In the genomic region with DNA sequence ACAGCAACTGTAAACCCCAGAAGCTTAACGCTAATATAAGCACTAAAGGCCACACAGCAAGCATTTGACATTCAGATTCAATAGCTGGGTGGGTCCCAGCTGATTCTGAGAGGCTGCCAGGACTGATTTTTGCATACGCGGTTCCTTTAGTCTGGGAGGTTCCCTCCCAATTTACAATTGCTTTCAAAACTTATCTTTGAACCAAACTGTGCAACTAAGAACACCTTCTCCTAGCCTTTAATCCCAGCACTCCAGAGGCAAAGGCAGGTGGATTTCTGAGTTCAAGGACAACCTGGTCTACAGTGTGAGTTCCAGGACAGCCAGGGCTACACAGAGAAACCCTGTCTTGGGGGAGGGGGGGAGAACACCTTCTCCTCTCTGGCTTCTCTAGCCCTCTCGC, we compare ENCODE assay signal across 31 mouse cellular contexts. TPM values are rescaled to one million over a fixed set of nuclear protein-coding genes. Genes with fewer than 3 reads are reported as not detected.
DNase-seq lines count a peak whose midpoint lies in the region; ATAC-seq and TF ChIP-seq lines count a peak whose summit lies in the region.
"Had no signal": no experiment of that assay in that cellular context is flagged by ENCODE, and none has a peak within 500 bp of the region (broad histone marks: within the 10 kb centered on the region; RNA-seq: fewer than 3 reads in every experiment).

No protein-coding gene starts in this region.

- 0 out of 2 replicates have a peak, but pooled peaks have one; percentile 6 for TF ChIP-seq EP300 in ES-Bruce4 (IDR thresholded peaks at IDR 0.05; ENCODE audit: insufficient read depth, low read depth, low read length)

- TF ChIP-seq CTCF in ES-Bruce4 (IDR thresholded peaks at IDR 0.05; ENCODE audit: low read depth, low read length): no peak

- peaks cover 8% of the 10 kb centered on the region for H3K4me1 ChIP-seq in ES-Bruce4 (ENCODE audit: control insufficient read depth, insufficient read depth, low read length)

- peak; percentile 35 for DNase-seq in testis, postnatal 10 days (ENCODE audit: low spot score)
- no peak for DNase-seq in testis, postnatal 14 days (ENCODE audit: low spot score)
- DNase-seq in R1 (ENCODE audit: low read depth, low spot score): peak; percentile 83
- no peak for DNase-seq in frontal cortex, postnatal 25 days (ENCODE audit: low spot score in 2 of 2)
- DNase-seq: adrenal gland, adult 8-10 months; adrenal gland, postnatal 25 days; cerebellum, adult 11-12 months; cerebellum, adult 8-10 months; cerebellum, postnatal 10 days; cerebellum, postnatal 36 days; embryo, embryonic 11 days; gastrocnemius, postnatal 14 days; heart, postnatal 10 days had no signal

- H3K27ac ChIP-seq in ES-Bruce4 (ENCODE audit: insufficient read depth, low read length): peak overlapping the region; percentile 96
- H3K27ac ChIP-seq: embryonic facial prominence, embryonic 10.5 days; embryonic facial prominence, embryonic 13.5 days; forebrain, embryonic 12.5 days; forebrain, embryonic 15.5 days; heart, embryonic 15.5 days; hindbrain, embryonic 10.5 days; hindbrain, embryonic 13.5 days had no signal

- ATAC-seq in frontal cortex, adult (ENCODE audit: low TSS enrichment): no peak
- ATAC-seq: forebrain, embryonic 15.5 days; hindbrain, embryonic 16.5 days; intestine, embryonic 16.5 days; Patski had no signal

- no peaks in the 10 kb centered on the region for H3K9me3 ChIP-seq in ES-Bruce4 (replicated peaks; ENCODE audit: control insufficient read depth, insufficient read depth, low read length, poor library complexity, severe bottlenecking)
- H3K9me3 ChIP-seq: embryonic facial prominence, embryonic 10.5 days; embryonic facial prominence, embryonic 13.5 days; forebrain, embryonic 12.5 days; forebrain, embryonic 15.5 days; G1E; heart, embryonic 12.5 days; heart, embryonic 15.5 days; hindbrain, embryonic 13.5 days had no signal

- H3K4me3 ChIP-seq in ES-Bruce4 (ENCODE audit: low read depth, low read length): no peak overlapping the region
- H3K4me3 ChIP-seq: embryonic facial prominence, embryonic 10.5 days; embryonic facial prominence, embryonic 13.5 days; erythroblast, embryonic 14.5 days; forebrain, embryonic 12.5 days; forebrain, embryonic 15.5 days; heart, embryonic 12.5 days; heart, embryonic 15.5 days; hindbrain, embryonic 10.5 days; hindbrain, embryonic 13.5 days had no signal

- TF ChIP-seq POLR2A in ES-Bruce4 (IDR thresholded peaks at IDR 0.05; ENCODE audit: insufficient read depth, low read length): no peak

- H3K36me3 ChIP-seq in ES-Bruce4 (ENCODE audit: control insufficient read depth, insufficient read depth, low read length, poor library complexity, severe bottlenecking): no peaks in the 10 kb centered on the region; the same call in 1 of the 2 replicates
- H3K36me3 ChIP-seq: forebrain, embryonic 15.5 days; G1E; heart, embryonic 15.5 days; hindbrain, embryonic 13.5 days had no signal

- H3K9ac ChIP-seq in ES-Bruce4 (ENCODE audit: low read depth, poor library complexity, severe bottlenecking): 0 out of 2 replicates have a peak overlapping the region, but pooled peaks have one; percentile 23
- H3K9ac ChIP-seq: embryonic facial prominence, embryonic 13.5 days; forebrain, embryonic 12.5 days; forebrain, embryonic 15.5 days; heart, embryonic 12.5 days; heart, embryonic 15.5 days; hindbrain, embryonic 13.5 days had no signal

- no peaks in the 10 kb centered on the region for H3K27me3 ChIP-seq in ES-Bruce4 (ENCODE audit: control insufficient read depth, insufficient read depth, low read length, poor library complexity, severe bottlenecking)
- H3K27me3 ChIP-seq: embryonic facial prominence, embryonic 13.5 days; forebrain, embryonic 12.5 days; forebrain, embryonic 15.5 days; heart, embryonic 12.5 days; heart, embryonic 15.5 days; hindbrain, embryonic 13.5 days; Patski had no signal

RNA-seq across cellular contexts. Expression of gene Snx18, which starts 10.5 kb away (rescaled TPM):
- 36.7 and 42.4 TPM in 2 replicates for polyA plus RNA-seq in ES-Bruce4 (2011; ENCODE audit: insufficient read depth, insufficient read length, low read depth, missing spikeins)
- polyA plus RNA-seq: G1E had no signal

RNA-seq across cellular contexts. Expression of gene Hspb3, which starts 55.7 kb away (rescaled TPM):
- not detected in 2 replicates for polyA plus RNA-seq in ES-Bruce4 (2011; ENCODE audit: insufficient read depth, insufficient read length, low read depth, missing spikeins)
- polyA plus RNA-seq: activated CD4-positive, CD25-positive, alpha-beta regulatory T cell, adult 4 months; C2C12; CD4-positive, CD25-positive, alpha-beta regulatory T cell, adult 4 months; embryonic facial prominence, embryonic 10.5 days; erythroblast, embryonic 14.5 days; G1E; hindbrain, embryonic 10.5 days; hindbrain, embryonic 13.5 days; intestine, embryonic 16.5 days; Patski had no signal

Comparison
In these comparisons a context has a peak if more than half of its experiments do, and no peak if none do; other contexts are left out.
1. DNase-seq: peak in testis, postnatal 10 days (single experiment) and R1 (single experiment); none in testis, postnatal 14 days (single experiment) and frontal cortex, postnatal 25 days (0 of 2).